Mouse (Mus musculus) MEL (cell line): Measurements from ENCODE around the gene Gm21970. TPM values are rescaled to one million over a fixed set of nuclear protein-coding genes. Genes with fewer than 3 reads are reported as not detected.

ENCODE experiments used
- DNase-seq: peaks from one replicate; pipeline ENCODE4 v3.0.0; 2011; ENCODE audit warnings: low read depth, low spot score
- H3K27ac ChIP-seq: 2 replicates; pipeline ENCODE4 v1.5.1; 2012; ENCODE audit warnings: low read depth, mild to moderate bottlenecking, control low read depth, low read length, moderate library complexity; ENCODE audit not compliant: control insufficient read depth
- H3K27me3 ChIP-seq, 2 experiments: fragments of 150-350 bp in 1 of 2; sonication (generic) in 1 of 2; 2 replicates each; pipeline ENCODE4 v1.6.1; 2012; ENCODE audit warnings: low read length in 2 of 2, mild to moderate bottlenecking in 2 of 2, improper control_type of control experiment in 1 of 2, moderate library complexity in 1 of 2; ENCODE audit not compliant: insufficient read depth in 2 of 2, control insufficient read depth in 1 of 2
- H3K36me3 ChIP-seq, 2 experiments: 2 replicates each; pipeline ENCODE4 v1.6.1; 2012 to 2014; ENCODE audit warnings: low read length in 2 of 2, improper control_type of control experiment in 1 of 2, inconsistent platforms in 1 of 2, mild to moderate bottlenecking in 1 of 2; ENCODE audit not compliant: insufficient read depth in 2 of 2, control insufficient read depth in 1 of 2
- H3K4me1 ChIP-seq, 2 experiments: fragments of 150-350 bp in 1 of 2; sonication (generic) in 1 of 2; 2 replicates each; pipeline ENCODE4 v1.6.1; 2012; ENCODE audit warnings: low read length in 2 of 2, improper control_type of control experiment in 1 of 2, mild to moderate bottlenecking in 1 of 2; ENCODE audit not compliant: insufficient read depth in 2 of 2, control insufficient read depth in 1 of 2
- H3K4me3 ChIP-seq, 2 experiments: fragments of 150-350 bp in 1 of 2; sonication (generic) in 1 of 2; 2 replicates each; pipeline ENCODE4 v1.5.1; 2012; ENCODE audit warnings: low read depth in 2 of 2, low read length in 2 of 2, mild to moderate bottlenecking in 2 of 2, moderate library complexity in 2 of 2, control low read depth in 1 of 2, improper control_type of control experiment in 1 of 2; ENCODE audit not compliant: control insufficient read depth in 1 of 2, insufficient read depth in 1 of 2
- H3K79me2 ChIP-seq: 2 replicates; pipeline ENCODE4 v1.6.1; 2012; ENCODE audit warnings: mild to moderate bottlenecking, low read length, moderate library complexity; ENCODE audit not compliant: control insufficient read depth, poor library complexity, insufficient read depth
- H3K9ac ChIP-seq: 2 replicates; pipeline ENCODE4 v1.6.1; 2012; ENCODE audit warnings: low read depth, mild to moderate bottlenecking, control low read depth, low read length, moderate library complexity; ENCODE audit not compliant: control insufficient read depth, poor library complexity, severe bottlenecking
- H3K9me3 ChIP-seq: fragments of 150-350 bp; sonication (generic); replicated peaks from 2 replicates; pipeline ENCODE4 v1.6.1; 2012; ENCODE audit warnings: mild to moderate bottlenecking, low read length, improper control_type of control experiment, moderate library complexity; ENCODE audit not compliant: insufficient read depth
- BHLHE40 ChIP-seq: IDR thresholded peaks from 2 replicates; pipeline ENCODE4 v1.6.1; 2012; ENCODE audit warnings: low read depth, mild to moderate bottlenecking, inconsistent platforms, low read length, improper control_type of control experiment, borderline replicate concordance
- CHD1 ChIP-seq: IDR thresholded peaks from 2 replicates; pipeline ENCODE4 v1.6.1; 2012; ENCODE audit warnings: low read depth, mild to moderate bottlenecking, inconsistent platforms, low read length, improper control_type of control experiment
- CTCF ChIP-seq, 3 experiments: IDR thresholded peaks in 2 of 3; conservative IDR thresholded peaks in 1 of 3; 2 replicates each; pipeline ENCODE4 v1.5.1; 2011 to 2012; ENCODE audit warnings: low read length in 3 of 3, low read depth in 2 of 3, mild to moderate bottlenecking in 2 of 3, improper control_type of control experiment in 1 of 3, inconsistent platforms in 1 of 3, mixed read lengths in 1 of 3, moderate library complexity in 1 of 3; ENCODE audit not compliant: control insufficient read depth in 1 of 3, insufficient read depth in 1 of 3, poor library complexity in 1 of 3, severe bottlenecking in 1 of 3
- ELF1 ChIP-seq: IDR thresholded peaks from 2 replicates; pipeline ENCODE4 v1.6.1; 2014; ENCODE audit warnings: low read depth, mild to moderate bottlenecking, inconsistent platforms, low read length, improper control_type of control experiment, moderate library complexity
- EP300 ChIP-seq, 2 experiments: IDR thresholded peaks; 2 replicates each; pipeline ENCODE4 v1.6.1; 2011; ENCODE audit warnings: improper control_type of control experiment in 2 of 2, low read length in 2 of 2, low read depth in 1 of 2, mild to moderate bottlenecking in 1 of 2
- JUND ChIP-seq: IDR thresholded peaks from 2 replicates; pipeline ENCODE4 v1.6.1; 2011; ENCODE audit warnings: low read depth, mild to moderate bottlenecking, improper control_type of control experiment, low read length
- MAZ ChIP-seq: IDR thresholded peaks from 2 replicates; pipeline ENCODE4 v1.6.1; 2012; ENCODE audit warnings: low read depth, mild to moderate bottlenecking, inconsistent platforms, low read length, improper control_type of control experiment
- MEF2A ChIP-seq: IDR thresholded peaks from 2 replicates; pipeline ENCODE4 v1.6.1; 2014; ENCODE audit warnings: low read depth, mild to moderate bottlenecking, inconsistent platforms, low read length, improper control_type of control experiment; ENCODE audit not compliant: poor library complexity, insufficient replicate concordance, severe bottlenecking; ENCODE audit errors: extremely low read depth
- MXI1 ChIP-seq: IDR thresholded peaks from 2 replicates; pipeline ENCODE4 v1.6.1; 2011; ENCODE audit warnings: mild to moderate bottlenecking, low read depth, low read length, improper control_type of control experiment
- MYB ChIP-seq: IDR thresholded peaks from 2 replicates; pipeline ENCODE4 v1.6.1; 2011; ENCODE audit warnings: mild to moderate bottlenecking, low read depth, low read length, improper control_type of control experiment
- POLR2A ChIP-seq, 2 experiments: IDR thresholded peaks; 2 replicates each; pipeline ENCODE4 v1.6.1; 2011 to 2012; ENCODE audit warnings: low read length in 2 of 2, mild to moderate bottlenecking in 2 of 2, control low read depth in 1 of 2, improper control_type of control experiment in 1 of 2, low read depth in 1 of 2, moderate library complexity in 1 of 2; ENCODE audit not compliant: control insufficient read depth in 1 of 2, insufficient read depth in 1 of 2, poor library complexity in 1 of 2
- RCOR1 ChIP-seq: IDR thresholded peaks from 2 replicates; pipeline ENCODE4 v1.6.1; 2012; ENCODE audit warnings: low read depth, mild to moderate bottlenecking, inconsistent platforms, low read length, improper control_type of control experiment
- SIN3A ChIP-seq: IDR thresholded peaks from 2 replicates; pipeline ENCODE4 v1.6.1; 2012; ENCODE audit warnings: low read length, improper control_type of control experiment, inconsistent platforms
- TAL1 ChIP-seq: IDR thresholded peaks from 2 replicates; pipeline ENCODE4 v1.6.1; 2012; ENCODE audit warnings: mild to moderate bottlenecking, inconsistent platforms, low read length, moderate library complexity, mixed read lengths
- TBP ChIP-seq: IDR thresholded peaks from 2 replicates; pipeline ENCODE4 v1.8.0; 2011; ENCODE audit warnings: low read depth, low read length, improper control_type of control experiment
- TCF12 ChIP-seq: IDR thresholded peaks from 2 replicates; pipeline ENCODE4 v1.6.1; 2014; ENCODE audit warnings: low read depth, mild to moderate bottlenecking, inconsistent platforms, low read length, improper control_type of control experiment, moderate library complexity
- USF1 ChIP-seq: IDR thresholded peaks from 2 replicates; pipeline ENCODE4 v1.6.1; 2014; ENCODE audit warnings: low read depth, mild to moderate bottlenecking, inconsistent platforms, low read length, improper control_type of control experiment, moderate library complexity
- polyA plus RNA-seq, 2 experiments: library from polyadenylated mRNA; stranded (reverse) in 1 of 2; unstranded in 1 of 2; fragments of >175 nt in 1 of 2; fragments of >200 nt in 1 of 2; gene quantifications; 2 replicates each; pipeline versions ENCODE4 v1.2.1 to v1.2.4; 2012; ENCODE audit warnings: low replicate concordance in 2 of 2, low read depth in 1 of 2; ENCODE audit not compliant: insufficient read length in 2 of 2, insufficient read depth in 1 of 2, missing spikeins in 1 of 2
- total RNA-seq: library from RNA; depleted of rRNA; stranded (reverse); fragments of 300-350 nt; gene quantifications from 2 replicates; pipeline ENCODE4 v1.2.3, GENCODE M21; 2012

Gene Gm21970
- total and polyA plus RNA-seq, 3 experiments: not detected

DNA sequence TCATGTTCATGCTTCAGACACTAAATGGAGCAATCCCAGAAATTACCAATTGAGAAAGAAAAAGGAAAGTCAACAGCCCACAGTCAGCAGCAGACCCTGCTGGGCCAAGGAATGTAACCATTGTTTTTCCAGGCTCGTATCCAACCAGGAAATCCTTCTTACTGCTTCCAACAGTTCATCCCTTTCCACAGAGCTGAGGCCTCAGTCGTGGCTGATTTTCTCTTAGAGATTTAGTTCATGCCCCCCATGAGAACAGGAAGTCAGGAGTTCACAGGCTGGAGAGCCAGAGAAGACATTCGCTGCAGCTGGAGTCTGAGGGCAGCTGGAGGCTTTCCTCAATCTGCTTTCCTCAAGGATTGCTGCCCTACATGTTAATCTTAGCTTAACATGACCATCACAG lies 28.0 kb upstream of the Gm21970 start:
- no peak for DNase-seq
- no peak overlapping the region for H3K4me3 ChIP-seq
- H3K27ac ChIP-seq: no peak overlapping the region
- H3K36me3 ChIP-seq: peaks cover 0 to 14% of the 10 kb centered on the region in 2 experiments; a peak in 2 of 4 replicates
- H3K9me3 ChIP-seq: no peaks in the 10 kb centered on the region
- H3K79me2 ChIP-seq: no peaks in the 10 kb centered on the region
- no peak for TF ChIP-seq POLR2A (IDR thresholded peaks at IDR 0.05; ENCODE audit: control insufficient read depth in 1 of 2, insufficient read depth in 1 of 2, low read depth in 1 of 2, low read length in 2 of 2, poor library complexity in 1 of 2)
- H3K4me1 ChIP-seq: peaks cover 6 to 20% of the 10 kb centered on the region in 2 experiments; a peak in 3 of 4 replicates
- H3K27me3 ChIP-seq: no peaks in the 10 kb centered on the region
- no peak overlapping the region for H3K9ac ChIP-seq

DNA sequence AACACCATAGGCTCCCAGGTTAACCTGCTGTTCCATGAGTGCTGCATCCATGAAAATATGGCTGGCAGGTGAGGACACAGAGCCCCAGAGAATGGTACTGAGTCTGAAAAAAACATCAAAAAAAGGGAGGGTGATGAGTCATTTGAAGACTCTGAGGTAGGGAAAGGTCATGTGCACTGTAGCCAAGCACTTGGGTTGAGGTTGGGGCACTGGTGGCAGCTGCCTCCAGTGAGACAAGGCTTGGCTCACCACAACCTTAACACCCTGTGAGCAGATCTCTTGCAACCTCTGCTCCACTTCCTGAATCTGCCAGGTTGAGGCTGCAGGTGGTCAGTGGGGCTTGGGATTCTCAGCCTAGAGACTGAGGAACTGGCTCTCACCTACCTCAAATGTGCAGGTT lies 25.0 kb upstream of the Gm21970 start:
- TF ChIP-seq RCOR1: 0 out of 2 replicates have a peak, but pooled peaks have one; percentile 44
- TF ChIP-seq TCF12: peak; percentile 90
- no peak for TF ChIP-seq TBP
- 0 out of 2 replicates have a peak, but pooled peaks have one; percentile 1 for TF ChIP-seq ELF1
- TF ChIP-seq SIN3A: no peak
- TF ChIP-seq CHD1: no peak
- TF ChIP-seq CTCF (IDR thresholded peaks at IDR 0.05 in 2 of 3, conservative IDR thresholded peaks at IDR 0.05 in 1 of 3; ENCODE audit: control insufficient read depth in 1 of 3, insufficient read depth in 1 of 3, low read depth in 2 of 3, low read length in 3 of 3, poor library complexity in 1 of 3, severe bottlenecking in 1 of 3): no peak
- no peak for TF ChIP-seq MAZ
- peak; percentile 86 for TF ChIP-seq TAL1
- no peak for TF ChIP-seq MXI1
- no peak for TF ChIP-seq MEF2A
- peak; percentile 52; the same call in 1 of the 2 replicates for TF ChIP-seq USF1
- TF ChIP-seq JUND: no peak
- TF ChIP-seq MYB: no peak
- peak; percentile 59; the same call in 1 of the 2 replicates for TF ChIP-seq BHLHE40
- TF ChIP-seq EP300 (IDR thresholded peaks at IDR 0.05; ENCODE audit: low read depth in 1 of 2, low read length in 2 of 2): peak in 1 of 2 experiments; percentile 68; a peak in 2 of 4 replicates
- TF ChIP-seq, all 39 proteins: peak for 7
- H3K36me3 ChIP-seq: peaks cover 0 to 15% of the 10 kb centered on the region in 2 experiments; a peak in 2 of 4 replicates
- no peaks in the 10 kb centered on the region for H3K27me3 ChIP-seq
- H3K9ac ChIP-seq: peak overlapping the region; percentile 4; the same call in 1 of the 2 replicates
- no peaks in the 10 kb centered on the region for H3K79me2 ChIP-seq
- peaks cover 6 to 22% of the 10 kb centered on the region in 2 experiments; a peak in 3 of 4 replicates for H3K4me1 ChIP-seq
- DNase-seq: peak; percentile 72
- peak overlapping the region; percentile 43 for H3K27ac ChIP-seq
- H3K4me3 ChIP-seq: no peak overlapping the region
- no peaks in the 10 kb centered on the region for H3K9me3 ChIP-seq
